Mouse (Mus musculus): ENCODE measurements around the gene Fancg. TPM values are rescaled to one million over a fixed set of nuclear protein-coding genes. Genes with fewer than 3 reads are reported as not detected.

Gene Fancg
- total and polyA plus RNA-seq, 2 experiments from 2014 or later = 4.5 to 4.6 TPM

GRCm38 (mm10) chr4:43052627-43053026 is 42.3 kb upstream of the Fancg start:
- no peaks in the 10 kb centered on the region for H3K36me3 ChIP-seq (replicated peaks; ENCODE audit: control insufficient read depth, insufficient read depth, low read length)
- H3K9ac ChIP-seq (replicated peaks; ENCODE audit: low read depth, low read length) = no peak overlapping the region
- ATAC-seq (ENCODE audit: insufficient read depth, low read depth) (no peak), DNase-seq (ENCODE audit: low spot score) (peak; percentile 68)
- no peaks in the 10 kb centered on the region for H3K4me1 ChIP-seq (ENCODE audit: control insufficient read depth, insufficient read depth)
- H3K4me2 ChIP-seq (ENCODE audit: low read depth, low read length) = no peak overlapping the region
- H3K27me3 ChIP-seq (ENCODE audit: control insufficient read depth, insufficient read depth, low read length) = no peaks in the 10 kb centered on the region
- H3K4me3 ChIP-seq (ENCODE audit: low read depth, low read length) = no peak overlapping the region
- 5% methylated on average over 4 of the region's 4 CpGs for WGBS
- H3K9me3 ChIP-seq (replicated peaks; ENCODE audit: control insufficient read depth, low read length) = no peaks in the 10 kb centered on the region
- TF ChIP-seq CTCF (IDR thresholded peaks at IDR 0.05; ENCODE audit: low read depth) (peak; percentile 61), EP300 (IDR thresholded peaks at IDR 0.05; ENCODE audit: low read depth) (no peak)
- H3K27ac ChIP-seq (ENCODE audit: low read depth) = no peak overlapping the region

GRCm38 (mm10) chr4:43047231-43047630 is 36.9 kb upstream of the Fancg start:
- Histone ChIP-seq H3K4me2 (ENCODE audit: low read depth, low read length) (no peak overlapping the region), H3K4me3 (ENCODE audit: low read depth, low read length) (no peak overlapping the region), H3K4me1 (ENCODE audit: control insufficient read depth, insufficient read depth) (peaks cover 14% of the 10 kb centered on the region; the same call in 1 of the 2 replicates), H3K36me3 (replicated peaks; ENCODE audit: control insufficient read depth, insufficient read depth, low read length) (no peaks in the 10 kb centered on the region), H3K9ac (replicated peaks; ENCODE audit: low read depth, low read length) (no peak overlapping the region), H3K27me3 (ENCODE audit: control insufficient read depth, insufficient read depth, low read length) (no peaks in the 10 kb centered on the region), H3K9me3 (replicated peaks; ENCODE audit: control insufficient read depth, low read length) (no peaks in the 10 kb centered on the region), H3K27ac (ENCODE audit: low read depth) (no peak overlapping the region)
- WGBS = 3% methylated on average over 5 of the region's 5 CpGs
- no peak for TF ChIP-seq EP300 (IDR thresholded peaks at IDR 0.05; ENCODE audit: low read depth)
- peak; percentile 93 for TF ChIP-seq CTCF (IDR thresholded peaks at IDR 0.05; ENCODE audit: low read depth)
- no peak for ATAC-seq (ENCODE audit: insufficient read depth, low read depth)
- DNase-seq (ENCODE audit: low spot score) = peak; percentile 92

DNA sequence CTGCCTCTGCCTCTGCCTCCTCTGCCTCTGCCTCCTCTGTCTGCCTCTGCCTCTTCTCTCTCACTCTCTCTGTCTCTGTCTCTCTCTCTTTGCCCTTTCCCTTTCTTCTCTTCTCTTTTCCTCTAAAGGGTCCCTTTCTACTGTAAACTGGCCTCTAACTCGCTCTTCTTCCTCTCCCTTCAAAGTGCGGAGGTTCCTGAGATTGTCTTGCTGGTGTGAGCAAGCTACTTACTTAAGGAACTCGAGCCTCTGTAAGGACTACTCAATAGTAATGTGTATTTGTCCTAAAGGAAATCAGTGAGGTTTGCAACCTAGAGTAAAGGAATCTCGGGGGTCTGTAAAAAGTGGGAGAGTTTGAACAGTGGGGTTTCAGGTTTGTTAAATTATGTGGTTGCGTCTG is 36.3 kb upstream of the Fancg start:
- no peak overlapping the region for H3K4me3 ChIP-seq (ENCODE audit: low read depth, low read length)
- H3K9me3 ChIP-seq (replicated peaks; ENCODE audit: control insufficient read depth, low read length) = no peaks in the 10 kb centered on the region
- TF ChIP-seq CTCF (IDR thresholded peaks at IDR 0.05; ENCODE audit: low read depth) (no peak), EP300 (IDR thresholded peaks at IDR 0.05; ENCODE audit: low read depth) (no peak)
- 54% methylated on average over 5 of the region's 5 CpGs for WGBS
- DNase-seq (ENCODE audit: low spot score) (no peak), ATAC-seq (ENCODE audit: insufficient read depth, low read depth) (no peak)
- peak overlapping the region; percentile 94 for H3K4me2 ChIP-seq (ENCODE audit: low read depth, low read length)
- H3K9ac ChIP-seq (replicated peaks; ENCODE audit: low read depth, low read length) = no peak overlapping the region
- H3K27ac ChIP-seq (ENCODE audit: low read depth) = no peak overlapping the region; the same call in 1 of the 2 replicates
- no peaks in the 10 kb centered on the region for H3K36me3 ChIP-seq (replicated peaks; ENCODE audit: control insufficient read depth, insufficient read depth, low read length)
- peaks cover 14% of the 10 kb centered on the region; the same call in 1 of the 2 replicates for H3K4me1 ChIP-seq (ENCODE audit: control insufficient read depth, insufficient read depth)
- no peaks in the 10 kb centered on the region for H3K27me3 ChIP-seq (ENCODE audit: control insufficient read depth, insufficient read depth, low read length)

DNA sequence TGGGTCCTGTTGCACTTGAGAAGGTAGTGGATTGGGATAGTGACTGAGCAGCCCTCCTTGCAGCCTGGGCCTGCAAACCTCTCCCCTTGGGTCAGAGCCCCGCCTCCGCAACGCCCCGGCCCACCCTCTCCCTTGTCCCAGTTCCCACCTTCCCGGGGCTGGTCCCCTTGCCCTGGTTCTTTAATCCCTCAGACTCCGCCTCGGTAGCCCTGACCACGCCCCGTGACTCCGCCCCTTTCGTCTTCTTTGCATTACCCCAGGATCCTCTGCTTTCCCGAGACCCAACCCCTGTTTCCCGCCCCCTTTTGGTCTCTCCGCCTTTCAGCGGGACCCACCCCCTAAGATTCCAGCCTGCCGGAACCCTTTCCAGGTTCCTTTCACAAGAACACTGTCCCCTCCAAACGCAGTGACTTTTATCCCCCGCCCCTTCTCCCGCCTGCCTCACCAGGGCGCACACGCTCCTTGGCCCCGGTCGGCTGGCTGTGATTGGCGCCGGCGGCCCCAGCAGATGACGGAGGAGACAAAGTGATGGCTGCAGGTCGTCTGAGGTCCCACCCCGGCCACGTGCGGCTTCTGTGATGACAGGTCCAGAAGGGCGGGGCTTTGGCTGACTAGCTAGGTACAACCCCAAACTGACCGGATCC is 35.5 kb upstream of the Fancg start, which contains the start of gene Fam214b:
Fam214b (minus strand) TSS at position 562 of the 644 bp plus-strand sequence.
- Histone ChIP-seq H3K9ac (replicated peaks; ENCODE audit: low read depth, low read length) (peak within 1 kb of the TSS; percentile 51), H3K27me3 (ENCODE audit: control insufficient read depth, insufficient read depth, low read length) (no peaks in the 10 kb centered on the region), H3K4me1 (ENCODE audit: control insufficient read depth, insufficient read depth) (peaks cover 14% of the 10 kb centered on the region; the same call in 1 of the 2 replicates), H3K4me3 (ENCODE audit: low read depth, low read length) (peak within 1 kb of the TSS; percentile 46), H3K4me2 (ENCODE audit: low read depth, low read length) (peak within 1 kb of the TSS; percentile 94), H3K27ac (ENCODE audit: low read depth) (peak within 1 kb of the TSS; percentile 79), H3K9me3 (replicated peaks; ENCODE audit: control insufficient read depth, low read length) (no peaks in the 10 kb centered on the region), H3K36me3 (replicated peaks; ENCODE audit: control insufficient read depth, insufficient read depth, low read length) (no peaks in the 10 kb centered on the region)
- DNase-seq (ENCODE audit: low spot score) = peak; percentile 97
- TF ChIP-seq EP300 (IDR thresholded peaks at IDR 0.05; ENCODE audit: low read depth) (peak; percentile 72), CTCF (IDR thresholded peaks at IDR 0.05; ENCODE audit: low read depth) (no peak)
- 0% methylated on average over 33 of the region's 33 CpGs for WGBS
- peak; percentile 93 for ATAC-seq (ENCODE audit: insufficient read depth, low read depth)

DNA sequence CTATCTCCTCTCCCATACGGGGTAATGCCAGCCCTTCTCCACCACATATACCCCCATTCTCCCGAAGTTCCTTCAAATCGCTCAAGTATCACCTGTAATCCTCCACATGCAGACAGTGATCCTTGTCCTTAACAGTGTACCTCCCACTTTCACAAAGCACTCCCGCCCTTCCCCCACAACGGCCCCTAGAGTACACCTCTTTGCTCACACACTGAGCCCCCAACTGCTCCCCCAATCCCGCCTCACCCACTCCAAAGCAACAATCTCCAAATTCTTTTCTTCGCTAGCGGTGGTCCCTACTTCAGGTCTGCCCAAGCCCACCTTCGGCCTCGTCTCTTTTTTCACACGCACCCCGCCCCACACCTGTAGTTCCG is 35.0 kb upstream of the Fancg start:
- Histone ChIP-seq H3K27me3 (ENCODE audit: control insufficient read depth, insufficient read depth, low read length) (no peaks in the 10 kb centered on the region), H3K4me2 (ENCODE audit: low read depth, low read length) (peak overlapping the region; percentile 94), H3K27ac (ENCODE audit: low read depth) (peak overlapping the region; percentile 79), H3K36me3 (replicated peaks; ENCODE audit: control insufficient read depth, insufficient read depth, low read length) (no peaks in the 10 kb centered on the region), H3K9ac (replicated peaks; ENCODE audit: low read depth, low read length) (peak overlapping the region; percentile 51), H3K4me1 (ENCODE audit: control insufficient read depth, insufficient read depth) (peaks cover 14% of the 10 kb centered on the region), H3K9me3 (replicated peaks; ENCODE audit: control insufficient read depth, low read length) (no peaks in the 10 kb centered on the region), H3K4me3 (ENCODE audit: low read depth, low read length) (peak overlapping the region; percentile 46)
- TF ChIP-seq EP300 (IDR thresholded peaks at IDR 0.05; ENCODE audit: low read depth) (no peak), CTCF (IDR thresholded peaks at IDR 0.05; ENCODE audit: low read depth) (no peak)
- WGBS = 7% methylated on average over 13 of the region's 13 CpGs
- no peak for ATAC-seq (ENCODE audit: insufficient read depth, low read depth)
- no peak for DNase-seq (ENCODE audit: low spot score)

- no peak for ATAC-seq (ENCODE audit: insufficient read depth, low read depth)
- Histone ChIP-seq H3K27ac (ENCODE audit: low read depth) (peak overlapping the region; percentile 79), H3K4me1 (ENCODE audit: control insufficient read depth, insufficient read depth) (peaks cover 14% of the 10 kb centered on the region), H3K9me3 (replicated peaks; ENCODE audit: control insufficient read depth, low read length) (no peaks in the 10 kb centered on the region), H3K9ac (replicated peaks; ENCODE audit: low read depth, low read length) (no peak overlapping the region), H3K4me3 (ENCODE audit: low read depth, low read length) (peak overlapping the region; percentile 46), H3K36me3 (replicated peaks; ENCODE audit: control insufficient read depth, insufficient read depth, low read length) (no peaks in the 10 kb centered on the region), H3K27me3 (ENCODE audit: control insufficient read depth, insufficient read depth, low read length) (no peaks in the 10 kb centered on the region), H3K4me2 (ENCODE audit: low read depth, low read length) (peak overlapping the region; percentile 94)
- WGBS = 28% methylated on average over 4 of the region's 4 CpGs
- no peak for TF ChIP-seq EP300 (IDR thresholded peaks at IDR 0.05; ENCODE audit: low read depth)
- no peak for TF ChIP-seq CTCF (IDR thresholded peaks at IDR 0.05; ENCODE audit: low read depth)
- DNase-seq (ENCODE audit: low spot score) = no peak
Observed at GRCm38 (mm10) chr4:43044673-43045072, 34.4 kb upstream of the Fancg start.

Data from heart, postnatal 0 days (tissue).